Mouse (Mus musculus) limb, embryonic 15.5 days (tissue): ENCODE data around the gene Foxo3. TPM values are rescaled to one million over a fixed set of nuclear protein-coding genes. Genes with fewer than 3 reads are reported as not detected.
A peak's percentile ranks its signal among the peaks of the same experiment; 100 is the strongest.

ENCODE experiments used
- ATAC-seq: fragments of 200-750 bp; cut with Nextera tagmentation; 2 replicates; pipeline ENCODE4 v1.8.0; 2017; ENCODE audit warnings: low read depth, moderate TSS enrichment; ENCODE audit not compliant: insufficient number of reproducible peaks, low FRiP score, low TSS enrichment
- H3K27ac ChIP-seq: fragments of 300-500 bp; sonication (generic); 2 replicates; pipeline ENCODE4 v1.5.1; 2015; ENCODE audit warnings: moderate library complexity, mild to moderate bottlenecking, inconsistent platforms
- H3K27me3 ChIP-seq: fragments of 300-500 bp; sonication (generic); 2 replicates; pipeline ENCODE4 v1.6.1; 2015; ENCODE audit warnings: inconsistent platforms
- H3K36me3 ChIP-seq: fragments of 300-500 bp; sonication (generic); 2 replicates; pipeline ENCODE4 v1.6.1; 2015; ENCODE audit warnings: inconsistent platforms
- H3K4me1 ChIP-seq: fragments of 300-500 bp; sonication (generic); 2 replicates; pipeline ENCODE4 v1.6.1; 2015; ENCODE audit warnings: inconsistent platforms
- H3K4me2 ChIP-seq: fragments of 300-500 bp; sonication (generic); 2 replicates; pipeline ENCODE4 v1.6.1; 2015; ENCODE audit warnings: mild to moderate bottlenecking, inconsistent platforms
- H3K4me3 ChIP-seq: fragments of 300-500 bp; sonication (generic); 2 replicates; pipeline ENCODE4 v1.5.1; 2015; ENCODE audit warnings: mild to moderate bottlenecking, inconsistent platforms
- H3K9ac ChIP-seq: fragments of 300-500 bp; sonication (generic); 2 replicates; pipeline ENCODE4 v1.6.1; 2015; ENCODE audit warnings: inconsistent platforms
- H3K9me3 ChIP-seq: fragments of 300-500 bp; sonication (generic); 2 replicates; pipeline ENCODE4 v1.6.1; 2016; ENCODE audit warnings: inconsistent platforms
- WGBS: fragments of 180-500 bp; shearing (Covaris S2); methylation state at CpG from one replicate; pipeline ENCODE4 v1.1.7; 2015; 5-methylcytosine and 5-hydroxymethylcytosine counted together
- polyA plus RNA-seq: library from polyadenylated mRNA; unstranded; fragments of >200 nt; fragmentation: Nextera tagmentation; extraction: Ambion mirVana; gene quantifications from 2 replicates; pipeline ENCODE4 v1.2.1, GENCODE M21; 2015

Gene Foxo3
- polyA plus RNA-seq, 1 experiment from 2014 or later, result 10.2 TPM

GRCm38 (mm10) chr10:42273760-42274691 lies 2.5 kb downstream of the Foxo3 start:
- H3K36me3 ChIP-seq, result peaks cover 7% of the 10 kb centered on the region; the same call in 1 of the 2 replicates
- WGBS, result 13% methylated on average over 21 of the region's 21 CpGs
- no peaks in the 10 kb centered on the region for H3K9me3 ChIP-seq
- H3K9ac ChIP-seq, result peak overlapping the region; percentile 65
- H3K27me3 ChIP-seq, result no peaks in the 10 kb centered on the region
- H3K4me2 ChIP-seq, result peak overlapping the region; percentile 97
- peak overlapping the region; percentile 75 for H3K4me3 ChIP-seq
- ATAC-seq, result no peak
- no peak overlapping the region for H3K27ac ChIP-seq
- H3K4me1 ChIP-seq, result peaks cover 48% of the 10 kb centered on the region

- Histone ChIP-seq H3K9ac (no peak overlapping the region), H3K27me3 (no peaks in the 10 kb centered on the region), H3K36me3 (peaks cover 10% of the 10 kb centered on the region; the same call in 1 of the 2 replicates), H3K27ac (no peak overlapping the region), H3K4me1 (peaks cover 43% of the 10 kb centered on the region), H3K9me3 (no peaks in the 10 kb centered on the region), H3K4me3 (peak overlapping the region; percentile 75), H3K4me2 (peak overlapping the region; percentile 97)
- WGBS, result 73% methylated on average over 6 of the region's 6 CpGs
- ATAC-seq, result no peak
Measured at GRCm38 (mm10) chr10:42273403-42273759, 3.2 kb downstream of the Foxo3 start.

- no peaks in the 10 kb centered on the region for H3K9me3 ChIP-seq
- H3K4me1 ChIP-seq, result peaks cover 41% of the 10 kb centered on the region
- no peak overlapping the region for H3K4me2 ChIP-seq
- H3K27ac ChIP-seq, result no peak overlapping the region
- peaks cover 16% of the 10 kb centered on the region for H3K36me3 ChIP-seq
- no peak overlapping the region for H3K9ac ChIP-seq
- no peak overlapping the region for H3K4me3 ChIP-seq
- H3K27me3 ChIP-seq, result no peaks in the 10 kb centered on the region
- WGBS, result 60% methylated on average over 11 of the region's 11 CpGs
- ATAC-seq, result no peak
Measured at GRCm38 (mm10) chr10:42271454-42272230, 4.9 kb downstream of the Foxo3 start.

GRCm38 (mm10) chr10:42270277-42271083 lies 6.1 kb downstream of the Foxo3 start:
- Histone ChIP-seq H3K27ac (no peak overlapping the region), H3K27me3 (no peaks in the 10 kb centered on the region), H3K36me3 (peaks cover 28% of the 10 kb centered on the region), H3K9me3 (no peaks in the 10 kb centered on the region), H3K9ac (no peak overlapping the region), H3K4me2 (no peak overlapping the region), H3K4me1 (peaks cover 41% of the 10 kb centered on the region), H3K4me3 (no peak overlapping the region)
- no peak for ATAC-seq
- WGBS, result 63% methylated on average over 10 of the region's 10 CpGs

- H3K4me1 ChIP-seq, result peaks cover 32% of the 10 kb centered on the region
- ATAC-seq, result no peak
- no peak overlapping the region for H3K4me3 ChIP-seq
- H3K27me3 ChIP-seq, result no peaks in the 10 kb centered on the region
- H3K9ac ChIP-seq, result no peak overlapping the region
- WGBS, result 55% methylated on average over 15 of the region's 15 CpGs
- H3K9me3 ChIP-seq, result no peaks in the 10 kb centered on the region
- no peak overlapping the region for H3K4me2 ChIP-seq
- H3K36me3 ChIP-seq, result peaks cover 36% of the 10 kb centered on the region
- no peak overlapping the region for H3K27ac ChIP-seq
Measured at GRCm38 (mm10) chr10:42269281-42270025, 7.1 kb downstream of the Foxo3 start.

- WGBS, result 74% methylated on average over 5 of the region's 5 CpGs
- no peaks in the 10 kb centered on the region for H3K27me3 ChIP-seq
- no peak overlapping the region for H3K4me2 ChIP-seq
- no peak overlapping the region for H3K9ac ChIP-seq
- ATAC-seq, result no peak
- H3K4me3 ChIP-seq, result no peak overlapping the region
- H3K4me1 ChIP-seq, result peaks cover 20% of the 10 kb centered on the region
- no peaks in the 10 kb centered on the region for H3K9me3 ChIP-seq
- no peak overlapping the region for H3K27ac ChIP-seq
- H3K36me3 ChIP-seq, result peaks cover 36% of the 10 kb centered on the region
Measured at GRCm38 (mm10) chr10:42267811-42268545, 8.6 kb downstream of the Foxo3 start.

GRCm38 (mm10) chr10:42265021-42265689 lies 11.4 kb downstream of the Foxo3 start:
- no peak for ATAC-seq
- H3K9me3 ChIP-seq, result no peaks in the 10 kb centered on the region
- 88% methylated on average over 11 of the region's 11 CpGs for WGBS
- H3K9ac ChIP-seq, result no peak overlapping the region
- no peaks in the 10 kb centered on the region for H3K27me3 ChIP-seq
- no peak overlapping the region for H3K4me2 ChIP-seq
- no peak overlapping the region for H3K27ac ChIP-seq
- no peak overlapping the region for H3K4me3 ChIP-seq
- H3K36me3 ChIP-seq, result peaks cover 36% of the 10 kb centered on the region
- H3K4me1 ChIP-seq, result peaks cover 10% of the 10 kb centered on the region

- WGBS, result 70% methylated on average over 5 of the region's 5 CpGs
- H3K36me3 ChIP-seq, result peaks cover 29% of the 10 kb centered on the region
Measured at GRCm38 (mm10) chr10:42264195-42264594, 12.4 kb downstream of the Foxo3 start.

GRCm38 (mm10) chr10:42263701-42264100 lies 12.9 kb downstream of the Foxo3 start:
- peaks cover 25% of the 10 kb centered on the region for H3K36me3 ChIP-seq
- WGBS, result 49% methylated on average over 8 of the region's 8 CpGs

More at GRCm38 (mm10) chr10:42264195-42264594, 12.4 kb downstream of the Foxo3 start:
- Histone ChIP-seq H3K9ac (no peak overlapping the region), H3K27ac (no peak overlapping the region), H3K27me3 (no peaks in the 10 kb centered on the region), H3K4me1 (peaks cover 6% of the 10 kb centered on the region; the same call in 1 of the 2 replicates), H3K4me3 (no peak overlapping the region), H3K9me3 (no peaks in the 10 kb centered on the region), H3K4me2 (no peak overlapping the region)
- no peak for ATAC-seq

GRCm38 (mm10) chr10:42262061-42262460 lies 14.5 kb downstream of the Foxo3 start:
- Histone ChIP-seq H3K9ac (no peak overlapping the region), H3K9me3 (no peaks in the 10 kb centered on the region), H3K4me2 (no peak overlapping the region), H3K4me3 (no peak overlapping the region), H3K4me1 (peaks cover 6% of the 10 kb centered on the region; the same call in 1 of the 2 replicates), H3K27ac (no peak overlapping the region), H3K27me3 (no peaks in the 10 kb centered on the region), H3K36me3 (peaks cover 26% of the 10 kb centered on the region)
- ATAC-seq, result no peak
- WGBS, result 93% methylated on average over 3 of the region's 3 CpGs

More at GRCm38 (mm10) chr10:42263701-42264100, 12.9 kb downstream of the Foxo3 start:
- H3K4me1 ChIP-seq, result peaks cover 6% of the 10 kb centered on the region; the same call in 1 of the 2 replicates
- no peaks in the 10 kb centered on the region for H3K27me3 ChIP-seq
- H3K4me2 ChIP-seq, result no peak overlapping the region
- no peak for ATAC-seq
- H3K9ac ChIP-seq, result no peak overlapping the region
- no peak overlapping the region for H3K4me3 ChIP-seq
- no peak overlapping the region for H3K27ac ChIP-seq
- H3K9me3 ChIP-seq, result no peaks in the 10 kb centered on the region
